Mouse (Mus musculus): ENCODE results near the gene Gm9821. TPM values are rescaled to one million over a fixed set of nuclear protein-coding genes. Genes with fewer than 3 reads are reported as not detected.

The Gm9821 gene
- polyA plus RNA-seq, 1 experiment from 2014 or later: 0.12 TPM

DNA sequence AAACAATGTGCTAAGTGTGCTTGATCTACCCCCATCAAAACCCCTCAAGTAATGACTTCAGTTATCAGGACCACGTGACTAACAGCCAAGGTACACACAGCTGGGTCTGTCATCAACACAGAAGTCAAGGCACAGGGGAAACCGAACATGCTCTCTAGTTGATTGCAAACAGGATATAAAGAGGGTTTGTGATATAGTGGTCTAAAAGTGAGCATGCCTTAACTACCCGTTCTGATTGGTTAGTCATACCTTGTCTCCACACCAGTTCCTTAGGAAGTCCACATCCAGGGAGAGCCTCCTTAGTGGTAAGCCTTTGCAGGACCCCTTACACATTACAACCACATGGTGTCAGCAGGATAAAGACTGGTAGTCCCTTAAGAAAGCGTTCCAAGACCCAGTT, 25.4 kb upstream of the Gm9821 start:
- peaks cover 31% of the 10 kb centered on the region for H3K4me1 ChIP-seq
- no peaks in the 10 kb centered on the region for H3K9me3 ChIP-seq (replicated peaks)
- peaks cover 42% of the 10 kb centered on the region for H3K36me3 ChIP-seq
- WGBS: 83% methylated on average over 4 of the region's 4 CpGs
- H3K4me3 ChIP-seq: no peak overlapping the region
- no peak overlapping the region for H3K27ac ChIP-seq (replicated peaks)
- no peak for DNase-seq (ENCODE audit: low spot score)
- H3K27me3 ChIP-seq (ENCODE audit: low read depth, poor library complexity, severe bottlenecking): peaks cover 58% of the 10 kb centered on the region

GRCm38 (mm10) chr2:91921181-91921789, 24.2 kb upstream of the Gm9821 start:
- Histone ChIP-seq H3K27ac (replicated peaks) (peak overlapping the region; percentile 58), H3K4me3 (peak overlapping the region; percentile 67), H3K27me3 (ENCODE audit: low read depth, poor library complexity, severe bottlenecking) (peaks cover 69% of the 10 kb centered on the region), H3K9me3 (replicated peaks) (no peaks in the 10 kb centered on the region), H3K36me3 (peaks cover 30% of the 10 kb centered on the region), H3K4me1 (peaks cover 38% of the 10 kb centered on the region)
- 5% methylated on average over 31 of the region's 31 CpGs for WGBS
- DNase-seq (ENCODE audit: low spot score): peak; percentile 58

DNA sequence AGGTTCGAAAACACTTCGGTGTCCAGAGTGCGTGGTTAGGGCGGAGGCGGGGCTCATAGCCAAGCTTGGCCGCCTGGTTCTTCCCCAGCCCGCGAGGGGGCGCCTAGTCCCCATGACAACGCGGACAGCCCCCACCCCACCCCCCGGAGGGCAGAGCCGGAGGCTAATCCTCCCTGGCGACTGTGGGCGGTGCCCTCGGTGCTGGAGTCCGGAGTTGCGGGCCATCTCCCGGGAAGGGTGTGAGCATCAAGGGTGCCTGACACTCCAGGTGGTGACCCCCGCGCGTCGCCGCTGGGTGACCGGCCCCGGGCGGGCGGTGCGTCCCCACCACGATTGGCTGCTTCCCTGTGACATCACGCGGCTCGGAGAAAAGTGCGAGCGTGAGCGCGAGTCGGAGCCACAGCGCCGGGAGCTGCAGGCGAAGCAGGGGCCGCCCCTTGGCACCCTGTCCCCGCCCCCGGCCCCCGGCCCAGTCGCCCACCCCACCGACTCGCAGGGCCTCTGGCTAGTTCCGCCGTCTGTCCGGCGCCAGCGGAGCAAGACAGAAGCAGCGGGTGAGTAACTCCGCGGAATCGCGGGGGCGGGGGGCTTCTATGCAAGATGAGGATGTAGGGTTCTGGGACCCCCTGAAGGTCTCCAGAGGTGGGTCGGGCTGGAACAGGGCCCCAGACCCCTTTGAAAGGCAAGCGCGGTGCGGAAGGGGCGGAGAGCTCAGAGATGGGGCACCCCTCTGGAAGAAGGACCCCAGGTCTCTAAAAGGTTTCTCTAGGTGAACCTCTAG, 23.5 kb upstream of the Gm9821 start:
- Histone ChIP-seq H3K27ac (replicated peaks) (peak overlapping the region; percentile 58), H3K27me3 (ENCODE audit: low read depth, poor library complexity, severe bottlenecking) (peaks cover 73% of the 10 kb centered on the region), H3K4me1 (peaks cover 38% of the 10 kb centered on the region)

GRCm38 (mm10) chr2:91922586-91923414, 22.7 kb upstream of the Gm9821 start:
- Histone ChIP-seq H3K36me3 (peaks cover 19% of the 10 kb centered on the region), H3K27ac (replicated peaks) (no peak overlapping the region; the same call in 1 of the 2 replicates), H3K27me3 (ENCODE audit: low read depth, poor library complexity, severe bottlenecking) (peaks cover 73% of the 10 kb centered on the region), H3K4me3 (peak overlapping the region; percentile 67), H3K4me1 (peaks cover 42% of the 10 kb centered on the region), H3K9me3 (replicated peaks) (no peaks in the 10 kb centered on the region)
- peak; percentile 37 for DNase-seq (ENCODE audit: low spot score)
- 3% methylated on average over 37 of the region's 37 CpGs for WGBS

More for the DNA sequence above, 23.5 kb upstream of the Gm9821 start:
- Histone ChIP-seq H3K4me3 (peak overlapping the region; percentile 67), H3K9me3 (replicated peaks) (no peaks in the 10 kb centered on the region), H3K36me3 (peaks cover 23% of the 10 kb centered on the region)
- under 1% methylated on average over 64 of the region's 64 CpGs for WGBS
- DNase-seq (ENCODE audit: low spot score): peak; percentile 87

DNA sequence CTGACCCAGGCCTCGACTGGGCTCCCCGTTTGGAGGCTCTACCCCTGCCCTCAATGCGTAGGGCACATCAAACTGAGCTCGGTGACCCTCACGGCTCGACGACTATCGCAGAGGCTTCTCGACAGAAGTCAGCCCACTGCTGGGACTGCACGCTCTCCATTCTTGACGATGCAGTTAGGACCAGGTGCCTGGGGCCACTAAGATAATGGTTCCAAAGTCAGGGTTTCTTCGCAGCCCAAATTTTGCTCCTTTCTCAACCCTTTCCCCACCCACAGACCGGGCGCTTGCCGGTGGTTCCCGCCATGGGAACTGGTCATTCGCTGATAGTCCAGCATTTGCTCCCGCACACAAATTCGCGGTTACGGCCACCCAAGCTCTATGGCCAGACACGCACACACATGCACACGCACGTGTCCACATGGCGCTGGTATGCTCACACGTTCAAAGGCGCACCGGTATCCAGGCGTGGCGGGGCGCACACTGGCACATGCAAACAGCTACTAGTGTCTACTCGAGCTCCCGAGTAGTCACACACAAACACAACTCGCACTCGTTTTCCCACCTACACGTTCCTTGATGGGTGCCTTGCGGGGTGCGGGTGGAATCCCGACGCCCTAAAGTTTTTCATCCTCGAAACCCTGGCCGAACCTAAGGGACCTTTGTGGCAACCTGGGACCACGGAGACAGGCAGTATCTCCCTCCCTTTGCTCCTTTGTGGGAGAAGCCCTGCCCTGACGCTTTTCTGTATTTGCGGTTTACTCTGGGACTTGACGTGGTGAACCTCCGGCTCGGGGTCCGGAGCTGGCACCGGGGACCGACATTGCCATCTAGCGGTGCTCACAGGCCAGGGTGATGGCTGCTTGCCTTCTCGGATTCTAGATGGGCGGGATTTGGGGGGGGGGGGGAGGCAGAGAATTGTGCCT, 21.8 kb upstream of the Gm9821 start:
- Histone ChIP-seq H3K4me3 (peak overlapping the region; percentile 67), H3K4me1 (peaks cover 50% of the 10 kb centered on the region), H3K9me3 (replicated peaks) (no peaks in the 10 kb centered on the region), H3K36me3 (peaks cover 19% of the 10 kb centered on the region), H3K27me3 (ENCODE audit: low read depth, poor library complexity, severe bottlenecking) (peaks cover 73% of the 10 kb centered on the region), H3K27ac (replicated peaks) (no peak overlapping the region; the same call in 1 of the 2 replicates)
- WGBS: 3% methylated on average over 54 of the region's 54 CpGs
- peak; percentile 80 for DNase-seq (ENCODE audit: low spot score)

GRCm38 (mm10) chr2:91924726-91925125, 20.8 kb upstream of the Gm9821 start:
- Histone ChIP-seq H3K9me3 (replicated peaks) (no peaks in the 10 kb centered on the region), H3K4me1 (peaks cover 61% of the 10 kb centered on the region), H3K27ac (replicated peaks) (no peak overlapping the region), H3K4me3 (no peak overlapping the region), H3K36me3 (peaks cover 22% of the 10 kb centered on the region), H3K27me3 (ENCODE audit: low read depth, poor library complexity, severe bottlenecking) (peaks cover 69% of the 10 kb centered on the region)
- WGBS: 53% methylated on average over 1 of the region's 1 CpGs
- no peak for DNase-seq (ENCODE audit: low spot score)

GRCm38 (mm10) chr2:91925442-91925841, 20.1 kb upstream of the Gm9821 start:
- DNase-seq (ENCODE audit: low spot score): no peak
- peaks cover 25% of the 10 kb centered on the region for H3K36me3 ChIP-seq
- H3K4me1 ChIP-seq: peaks cover 68% of the 10 kb centered on the region
- 91% methylated on average over 15 of the region's 15 CpGs for WGBS
- H3K27me3 ChIP-seq (ENCODE audit: low read depth, poor library complexity, severe bottlenecking): peaks cover 62% of the 10 kb centered on the region
- H3K9me3 ChIP-seq (replicated peaks): no peaks in the 10 kb centered on the region
- no peak overlapping the region for H3K4me3 ChIP-seq
- no peak overlapping the region for H3K27ac ChIP-seq (replicated peaks)

DNA sequence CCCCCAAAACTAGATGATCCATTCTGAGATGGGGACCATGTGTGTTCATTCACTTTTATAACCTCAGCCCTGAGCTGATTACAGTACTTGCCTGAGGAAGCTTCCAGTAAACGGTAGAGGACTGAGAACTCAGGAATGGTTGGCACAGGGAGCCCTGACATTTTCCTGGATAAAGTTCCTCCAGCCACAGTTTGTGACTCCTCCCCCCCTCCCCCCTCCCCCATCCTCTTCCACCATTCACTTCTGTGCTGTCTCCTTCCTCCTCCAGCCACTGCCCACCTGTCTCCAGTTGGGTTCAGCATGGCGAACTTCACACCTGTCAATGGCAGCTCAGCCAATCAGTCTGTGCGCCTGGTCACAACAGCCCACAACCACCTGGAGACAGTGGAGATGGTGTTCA, 18.6 kb upstream of the Gm9821 start, which contains the start of gene Chrm4:
Gene Chrm4 (plus strand): TSS at position 301 of the 400 bp plus-strand sequence.
- no peak for DNase-seq (ENCODE audit: low spot score)
- peak within 1 kb of the TSS; percentile 29 for H3K4me3 ChIP-seq
- H3K27me3 ChIP-seq (ENCODE audit: low read depth, poor library complexity, severe bottlenecking): peaks cover 47% of the 10 kb centered on the region
- no peaks in the 10 kb centered on the region for H3K9me3 ChIP-seq (replicated peaks)
- H3K4me1 ChIP-seq: peaks cover 69% of the 10 kb centered on the region
- no peak within 1 kb of the TSS for H3K27ac ChIP-seq (replicated peaks)
- peaks cover 25% of the 10 kb centered on the region for H3K36me3 ChIP-seq
- WGBS: 89% methylated on average over 3 of the region's 3 CpGs

DNA sequence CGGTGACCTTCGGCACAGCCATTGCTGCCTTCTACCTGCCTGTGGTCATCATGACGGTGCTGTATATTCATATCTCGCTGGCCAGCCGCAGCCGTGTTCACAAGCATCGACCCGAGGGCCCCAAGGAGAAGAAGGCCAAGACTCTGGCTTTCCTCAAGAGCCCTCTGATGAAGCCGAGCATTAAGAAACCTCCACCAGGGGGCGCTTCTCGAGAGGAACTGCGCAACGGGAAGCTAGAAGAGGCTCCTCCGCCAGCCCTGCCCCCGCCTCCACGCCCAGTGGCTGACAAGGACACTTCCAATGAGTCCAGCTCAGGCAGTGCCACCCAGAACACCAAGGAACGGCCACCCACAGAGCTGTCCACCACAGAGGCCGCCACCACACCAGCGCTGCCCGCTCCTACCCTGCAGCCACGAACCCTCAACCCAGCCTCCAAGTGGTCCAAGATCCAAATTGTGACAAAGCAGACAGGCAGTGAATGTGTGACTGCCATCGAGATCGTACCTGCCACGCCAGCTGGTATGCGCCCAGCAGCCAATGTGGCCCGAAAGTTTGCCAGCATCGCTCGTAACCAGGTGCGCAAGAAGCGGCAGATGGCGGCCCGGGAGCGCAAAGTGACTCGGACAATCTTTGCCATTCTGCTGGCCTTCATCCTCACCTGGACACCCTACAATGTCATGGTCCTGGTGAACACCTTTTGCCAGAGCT, 17.5 kb upstream of the Gm9821 start:
- 44% methylated on average over 34 of the region's 34 CpGs for WGBS
- DNase-seq (ENCODE audit: low spot score): peak; percentile 87
- H3K27ac ChIP-seq (replicated peaks): no peak overlapping the region
- H3K4me3 ChIP-seq: peak overlapping the region; percentile 29
- no peaks in the 10 kb centered on the region for H3K9me3 ChIP-seq (replicated peaks)
- H3K27me3 ChIP-seq (ENCODE audit: low read depth, poor library complexity, severe bottlenecking): peaks cover 37% of the 10 kb centered on the region
- H3K36me3 ChIP-seq: peaks cover 25% of the 10 kb centered on the region
- H3K4me1 ChIP-seq: peaks cover 69% of the 10 kb centered on the region

DNA sequence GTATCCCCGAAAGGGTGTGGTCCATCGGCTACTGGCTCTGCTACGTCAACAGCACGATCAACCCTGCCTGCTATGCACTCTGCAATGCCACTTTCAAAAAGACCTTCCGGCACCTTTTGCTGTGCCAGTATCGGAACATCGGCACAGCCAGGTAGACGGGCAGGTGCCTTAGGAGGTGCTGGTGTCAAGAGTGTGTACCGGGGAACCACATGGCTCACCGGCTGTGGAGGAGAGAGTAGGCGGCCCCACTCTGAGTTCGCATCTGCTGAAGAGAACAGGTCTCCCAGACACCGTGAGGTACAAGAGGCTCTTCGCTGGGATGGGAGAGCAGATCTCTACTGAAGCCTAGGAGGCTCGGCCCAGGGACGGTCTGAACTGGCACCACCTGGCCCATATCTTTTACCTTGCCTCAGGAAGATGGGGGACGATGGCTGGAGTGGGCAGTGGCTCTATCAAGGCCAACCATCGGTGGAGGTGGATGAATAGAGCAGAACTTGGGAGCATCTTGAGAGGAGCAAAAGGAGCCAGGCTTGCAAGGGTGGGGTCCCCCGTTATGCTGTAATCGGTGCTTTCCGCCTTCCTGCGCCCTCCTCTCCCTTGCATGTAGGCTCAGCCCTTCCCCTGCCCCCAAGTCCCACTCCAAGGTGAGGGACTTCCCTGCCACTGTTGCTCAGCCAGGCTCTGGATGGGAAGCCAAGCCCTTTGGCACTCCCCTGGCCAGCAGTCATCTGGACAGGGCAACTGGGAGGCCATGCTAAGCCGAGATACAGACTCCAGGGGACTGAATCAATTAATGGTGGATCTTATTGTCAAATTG, 16.8 kb upstream of the Gm9821 start:
- no peaks in the 10 kb centered on the region for H3K9me3 ChIP-seq (replicated peaks)
- peaks cover 29% of the 10 kb centered on the region for H3K27me3 ChIP-seq (ENCODE audit: low read depth, poor library complexity, severe bottlenecking)
- no peak overlapping the region for H3K27ac ChIP-seq (replicated peaks)
- peaks cover 69% of the 10 kb centered on the region for H3K4me1 ChIP-seq
- peak overlapping the region; percentile 92; the same call in 1 of the 2 replicates for H3K4me3 ChIP-seq
- peak; percentile 45 for DNase-seq (ENCODE audit: low spot score)
- 74% methylated on average over 23 of the region's 23 CpGs for WGBS
- peaks cover 25% of the 10 kb centered on the region for H3K36me3 ChIP-seq

DNA sequence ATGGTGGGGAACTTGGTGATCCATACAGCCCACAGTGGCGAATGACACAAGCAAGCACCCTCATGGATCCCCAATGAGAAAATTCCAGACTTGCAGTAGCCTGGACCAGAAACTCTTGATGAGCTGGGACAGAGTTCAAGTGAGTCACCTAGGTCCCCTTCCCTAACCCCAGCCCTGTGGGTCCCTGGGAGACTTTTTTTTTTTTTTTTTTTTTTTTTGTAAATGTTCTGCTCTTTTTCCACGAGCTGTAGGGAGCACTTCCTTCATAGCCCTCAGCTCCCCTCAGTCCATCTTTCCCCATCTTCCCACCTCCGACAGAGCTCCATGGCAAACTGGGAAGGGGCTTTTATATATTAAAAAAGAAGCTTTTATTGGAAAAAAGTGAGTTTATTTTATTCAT, 16.0 kb upstream of the Gm9821 start:
- Histone ChIP-seq H3K27ac (replicated peaks) (peak overlapping the region; percentile 100; the same call in 1 of the 2 replicates), H3K9me3 (replicated peaks) (no peaks in the 10 kb centered on the region), H3K4me3 (peak overlapping the region; percentile 92), H3K4me1 (peaks cover 74% of the 10 kb centered on the region), H3K27me3 (ENCODE audit: low read depth, poor library complexity, severe bottlenecking) (peaks cover 22% of the 10 kb centered on the region), H3K36me3 (peaks cover 30% of the 10 kb centered on the region)
- WGBS: 52% methylated on average over 3 of the region's 3 CpGs
- DNase-seq (ENCODE audit: low spot score): no peak
